Mouse (Mus musculus) midbrain, embryonic 11.5 days (tissue): ENCODE data around the gene Defb23. TPM values are rescaled to one million over a fixed set of nuclear protein-coding genes. Genes with fewer than 3 reads are reported as not detected.

Source experiments
- ATAC-seq: fragments of 200-750 bp; cut with Nextera tagmentation; 2 replicates; pipeline ENCODE4 v1.8.0; 2017; ENCODE audit warnings: moderate TSS enrichment, moderate library complexity; ENCODE audit not compliant: low FRiP score
- DNase-seq: peaks from one replicate; pipeline ENCODE4 v3.0.0; 2015; ENCODE audit warnings: low spot score; ENCODE audit errors: missing footprints
- H3K27ac ChIP-seq: fragments of 300-500 bp; sonication (generic); 2 replicates; pipeline ENCODE4 v1.5.1; 2014; ENCODE audit warnings: low read depth, low read length
- H3K27me3 ChIP-seq: fragments of 300-500 bp; sonication (generic); 2 replicates; pipeline ENCODE4 v1.6.1; 2014; ENCODE audit warnings: mild to moderate bottlenecking, low read length, moderate library complexity, mixed read lengths; ENCODE audit not compliant: control insufficient read depth, insufficient read depth
- H3K36me3 ChIP-seq: fragments of 300-500 bp; sonication (generic); 2 replicates; pipeline ENCODE4 v1.6.1; 2014; ENCODE audit warnings: mild to moderate bottlenecking, low read length, moderate library complexity, mixed read lengths; ENCODE audit not compliant: control insufficient read depth, insufficient read depth
- H3K4me1 ChIP-seq: fragments of 300-500 bp; sonication (generic); 2 replicates; pipeline ENCODE4 v1.6.1; 2014; ENCODE audit warnings: low read length; ENCODE audit not compliant: control insufficient read depth, insufficient read depth
- H3K4me2 ChIP-seq: fragments of 300-500 bp; sonication (generic); 2 replicates; pipeline ENCODE4 v1.6.1; 2014; ENCODE audit warnings: mild to moderate bottlenecking, moderate library complexity
- H3K4me3 ChIP-seq: fragments of 300-500 bp; sonication (generic); 2 replicates; pipeline ENCODE4 v1.5.1; 2014; ENCODE audit warnings: low read depth, low read length
- H3K9ac ChIP-seq: fragments of 300-500 bp; sonication (generic); 2 replicates; pipeline ENCODE4 v1.6.1; 2014; ENCODE audit warnings: low read length
- H3K9me3 ChIP-seq: fragments of 300-500 bp; sonication (generic); 2 replicates; pipeline ENCODE4 v1.6.1; 2016; ENCODE audit warnings: low read length; ENCODE audit not compliant: control insufficient read depth
- WGBS: fragments of 180-500 bp; shearing (Covaris S2); extraction: QIAGEN DNeasy Blood & Tissue Kit; methylation state at CpG from one replicate; pipeline ENCODE4 v1.1.7; 2014; 5-methylcytosine and 5-hydroxymethylcytosine counted together
- polyA plus RNA-seq: library from polyadenylated mRNA; unstranded; fragments of >200 nt; fragmentation: Nextera tagmentation; extraction: Ambion mirVana; gene quantifications from 2 replicates; pipeline ENCODE4 v1.2.1, GENCODE M21; 2014

The Defb23 gene
- polyA plus RNA-seq, 1 experiment from 2014 or later, result not detected

DNA sequence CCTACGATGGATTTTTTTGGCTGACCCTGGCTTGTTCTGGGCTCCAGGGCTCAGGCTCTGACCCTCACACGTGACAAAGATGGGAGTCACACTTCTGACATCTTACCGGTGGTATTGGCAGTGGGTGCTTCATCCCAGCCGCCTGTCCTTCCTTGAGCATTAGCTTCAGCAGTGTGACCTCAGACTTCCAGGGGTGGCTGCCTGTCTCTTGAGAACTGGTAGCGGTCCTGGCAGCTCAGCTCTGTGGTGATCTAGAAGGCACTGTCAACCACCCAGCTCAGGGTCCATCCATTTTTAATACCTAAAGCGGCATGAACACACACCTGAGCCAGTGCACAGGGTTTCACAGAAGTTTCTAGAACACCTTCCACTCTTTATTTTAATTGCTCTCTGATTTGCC is 54.6 kb downstream of the Defb23 start:
- no peak for DNase-seq
- H3K9ac ChIP-seq, result no peak overlapping the region
- H3K9me3 ChIP-seq, result no peaks in the 10 kb centered on the region
- no peak overlapping the region for H3K4me3 ChIP-seq
- no peaks in the 10 kb centered on the region for H3K36me3 ChIP-seq
- H3K4me1 ChIP-seq, result peaks cover 33% of the 10 kb centered on the region
- no peaks in the 10 kb centered on the region for H3K27me3 ChIP-seq
- ATAC-seq, result no peak
- WGBS, result 76% methylated on average over 6 of the region's 6 CpGs
- H3K27ac ChIP-seq, result no peak overlapping the region; the same call in 1 of the 2 replicates
- H3K4me2 ChIP-seq, result no peak overlapping the region

Other genes with a start within 250 kb of the Defb23 start
- gene Csnk2a1, start 237.8 kb downstream of the Defb23 start, polyA plus RNA-seq, result 60.1 and 63.8 TPM in 2 replicates
- gene Tbc1d20, start 170.8 kb downstream of the Defb23 start, polyA plus RNA-seq, result 24.2 and 25.0 TPM in 2 replicates
- gene Rbck1, start 132.0 kb downstream of the Defb23 start, polyA plus RNA-seq, result 62.0 and 70.1 TPM in 2 replicates
- gene Trib3, start 120.6 kb downstream of the Defb23 start, polyA plus RNA-seq, result 1.1 and 1.2 TPM in 2 replicates
- gene Nrsn2, start 88.0 kb downstream of the Defb23 start, polyA plus RNA-seq, result 5.3 and 6.2 TPM in 2 replicates
- 16.9 and 17.8 TPM in 2 replicates for gene Sox12, start 66.6 kb downstream of the Defb23 start, polyA plus RNA-seq
- gene Zcchc3, start 49.6 kb downstream of the Defb23 start, polyA plus RNA-seq, result 52.0 and 55.0 TPM in 2 replicates
- gene 6820408C15Rik, start 49.0 kb downstream of the Defb23 start, polyA plus RNA-seq, result 0.40 and 0.93 TPM in 2 replicates
- gene Defb20, start 12.4 kb upstream of the Defb23 start, polyA plus RNA-seq, result not detected in 2 replicates
- gene Defb22, start 25.5 kb upstream of the Defb23 start, polyA plus RNA-seq, result not detected in 2 replicates
- not detected in 2 replicates for gene Defb26, start 47.1 kb upstream of the Defb23 start, polyA plus RNA-seq
- gene Defb28, start 53.6 kb upstream of the Defb23 start, polyA plus RNA-seq, result not detected in 2 replicates
- not detected in 2 replicates for gene Defb29, start 75.5 kb upstream of the Defb23 start, polyA plus RNA-seq
- not detected in 2 replicates for gene Gm17416, start 104.7 kb upstream of the Defb23 start, polyA plus RNA-seq
- gene Defb21, start 108.1 kb upstream of the Defb23 start, polyA plus RNA-seq, result not detected in 2 replicates
- gene Defb19, start 115.7 kb upstream of the Defb23 start, polyA plus RNA-seq, result not detected in 2 replicates
- gene Defb45, start 134.8 kb upstream of the Defb23 start, polyA plus RNA-seq, result not detected in 2 replicates
- not detected in 2 replicates for gene Defb36, start 139.7 kb upstream of the Defb23 start, polyA plus RNA-seq
- not detected in 2 replicates for gene Defb25, start 158.4 kb upstream of the Defb23 start, polyA plus RNA-seq
- 0.18 and 0.22 TPM in 2 replicates for gene Rem1, start 162.3 kb upstream of the Defb23 start, polyA plus RNA-seq
- 117 and 119 TPM in 2 replicates for gene H13, start 204.8 kb upstream of the Defb23 start, polyA plus RNA-seq
- gene Mcts2, start 222.4 kb upstream of the Defb23 start, polyA plus RNA-seq, result 43.4 and 48.6 TPM in 2 replicates